Mouse (Mus musculus): ENCODE data around the gene Gabpb2.
"Not testable (repeated sequence)": the region's sequence is repeated elsewhere in the genome, so short reads cannot be mapped to it uniquely, and the experiment has no call there.

The Gabpb2 gene

GRCm38 (mm10) chr3:95231298-95232221, 13.8 kb upstream of the Gabpb2 start, which contains the start of gene Mllt11:
Gene Mllt11, minus strand, starts transcription at chr3:95232171.
- peak; percentile 34 to 50 for DNase-seq

- peak; percentile 52 to 62 for DNase-seq
These were observed 13.0 kb upstream of the Gabpb2 start for GRCm38 (mm10) chr3:95230495-95231297.

GRCm38 (mm10) chr3:95229781-95230494, 12.2 kb upstream of the Gabpb2 start:
- peak; percentile 64 to 70 for DNase-seq

- DNase-seq = peak; percentile 45 to 61
These were observed 11.4 kb upstream of the Gabpb2 start for GRCm38 (mm10) chr3:95228894-95229780.

GRCm38 (mm10) chr3:95228148-95228893, 10.6 kb upstream of the Gabpb2 start, which contains the start of gene Cdc42se1:
Gene Cdc42se1, plus strand, starts transcription at chr3:95228732.
- DNase-seq = peak; percentile 85 to 86

- no peak for DNase-seq
These were observed 9.5 kb upstream of the Gabpb2 start for GRCm38 (mm10) chr3:95227214-95227613.

GRCm38 (mm10) chr3:95224295-95224694, 6.6 kb upstream of the Gabpb2 start:
- DNase-seq = peak; percentile 66 to 78

GRCm38 (mm10) chr3:95223041-95223440, 5.3 kb upstream of the Gabpb2 start:
- DNase-seq = no peak

- DNase-seq = peak in 1 of 2 experiments; percentile 50
These were observed 886 bp upstream of the Gabpb2 start for GRCm38 (mm10) chr3:95218466-95219137.

GRCm38 (mm10) chr3:95216655-95217254, 961 bp downstream of the Gabpb2 start:
- DNase-seq = no peak

GRCm38 (mm10) chr3:95213609-95213975, 4.1 kb downstream of the Gabpb2 start:
- no peak for DNase-seq

- DNase-seq = not testable (repeated sequence)
These were observed 4.7 kb downstream of the Gabpb2 start for GRCm38 (mm10) chr3:95212889-95213608.

GRCm38 (mm10) chr3:95210585-95210984, 7.1 kb downstream of the Gabpb2 start:
- no peak for DNase-seq

- no peak for DNase-seq
These were observed 9.4 kb downstream of the Gabpb2 start for GRCm38 (mm10) chr3:95208286-95208685.

GRCm38 (mm10) chr3:95203880-95204279, 13.8 kb downstream of the Gabpb2 start:
- no peak for DNase-seq

GRCm38 (mm10) chr3:95200562-95200961, 17.2 kb downstream of the Gabpb2 start:
- no peak for DNase-seq

GRCm38 (mm10) chr3:95200132-95200531, 17.6 kb downstream of the Gabpb2 start:
- DNase-seq = peak; percentile 93 to 95

GRCm38 (mm10) chr3:95199101-95199500, 18.6 kb downstream of the Gabpb2 start:
- peak in 1 of 2 experiments; percentile 24 for DNase-seq

GRCm38 (mm10) chr3:95195772-95196171, 21.9 kb downstream of the Gabpb2 start:
- no peak for DNase-seq

Data from kidney, adult 8-10 months (tissue).